Mouse (Mus musculus): ENCODE results near the gene Gm3336. TPM values are rescaled to one million over a fixed set of nuclear protein-coding genes. Genes with fewer than 3 reads are reported as not detected.

Gene Gm3336
- total RNA-seq (2021) = not detected
- long read RNA-seq, experiment 1 = 0 reads
- long read RNA-seq, experiment 2 = 0 reads

GRCm38 (mm10) chr8:70718297-70718696, at the start of gene Gm3336:
Gene Gm3336, plus strand, starts transcription at chr8:70718543.
- no peak for DNase-seq (ENCODE audit: low spot score in 2 of 2)

- DNase-seq (ENCODE audit: low spot score in 2 of 2) = no peak
Measured at GRCm38 (mm10) chr8:70671615-70672324, 46.6 kb upstream of the Gm3336 start.

- DNase-seq (ENCODE audit: low spot score in 2 of 2) = no peak
Measured at GRCm38 (mm10) chr8:70672325-70673078, 45.8 kb upstream of the Gm3336 start.

- peak; percentile 99 to 100 for DNase-seq (ENCODE audit: low spot score in 2 of 2)
Measured at GRCm38 (mm10) chr8:70673079-70673856, 45.1 kb upstream of the Gm3336 start, which contains the start of gene Lsm4. Gene Lsm4, plus strand, starts transcription at chr8:70673248.

- DNase-seq (ENCODE audit: low spot score in 2 of 2) = no peak
Measured at GRCm38 (mm10) chr8:70674109-70674508, 44.2 kb upstream of the Gm3336 start.

- no peak for DNase-seq (ENCODE audit: low spot score in 2 of 2)
Measured at GRCm38 (mm10) chr8:70674716-70675115, 43.6 kb upstream of the Gm3336 start.

GRCm38 (mm10) chr8:70675336-70675735, 43.0 kb upstream of the Gm3336 start:
- DNase-seq (ENCODE audit: low spot score in 2 of 2) = no peak

- DNase-seq (ENCODE audit: low spot score in 2 of 2) = no peak
Measured at GRCm38 (mm10) chr8:70677451-70678080, 40.8 kb upstream of the Gm3336 start.

GRCm38 (mm10) chr8:70678679-70679078, 39.7 kb upstream of the Gm3336 start:
- DNase-seq (ENCODE audit: low spot score in 2 of 2) = no peak

GRCm38 (mm10) chr8:70679404-70679803, 38.9 kb upstream of the Gm3336 start:
- DNase-seq (ENCODE audit: low spot score in 2 of 2) = no peak

GRCm38 (mm10) chr8:70680039-70680438, 38.3 kb upstream of the Gm3336 start:
- DNase-seq (ENCODE audit: low spot score in 2 of 2) = no peak

- DNase-seq (ENCODE audit: low spot score in 2 of 2) = no peak
Measured at GRCm38 (mm10) chr8:70681410-70681809, 36.9 kb upstream of the Gm3336 start.

- DNase-seq (ENCODE audit: low spot score in 2 of 2) = no peak
Measured at GRCm38 (mm10) chr8:70682193-70682592, 36.1 kb upstream of the Gm3336 start.

GRCm38 (mm10) chr8:70682692-70683091, 35.7 kb upstream of the Gm3336 start:
- no peak for DNase-seq (ENCODE audit: low spot score in 2 of 2)

- DNase-seq (ENCODE audit: low spot score in 2 of 2) = no peak
Measured at GRCm38 (mm10) chr8:70684291-70684690, 34.1 kb upstream of the Gm3336 start.

GRCm38 (mm10) chr8:70687576-70687975, 30.8 kb upstream of the Gm3336 start:
- no peak for DNase-seq (ENCODE audit: low spot score in 2 of 2)

GRCm38 (mm10) chr8:70688136-70688535, 30.2 kb upstream of the Gm3336 start:
- no peak for DNase-seq (ENCODE audit: low spot score in 2 of 2)

GRCm38 (mm10) chr8:70689892-70690390, 28.4 kb upstream of the Gm3336 start:
- DNase-seq (ENCODE audit: low spot score in 2 of 2) = no peak

- DNase-seq (ENCODE audit: low spot score in 2 of 2) = no peak
Measured at GRCm38 (mm10) chr8:70691230-70691629, 27.1 kb upstream of the Gm3336 start.

GRCm38 (mm10) chr8:70691727-70692231, 26.6 kb upstream of the Gm3336 start:
- DNase-seq (ENCODE audit: low spot score in 2 of 2) = no peak

GRCm38 (mm10) chr8:70693636-70694035, 24.7 kb upstream of the Gm3336 start:
- DNase-seq (ENCODE audit: low spot score in 2 of 2) = no peak

Data from layer of hippocampus, postnatal 14 days (tissue).